Mouse (Mus musculus) hindbrain, embryonic 15.5 days (tissue): ENCODE results near the gene Xbp1. TPM values are rescaled to one million over a fixed set of nuclear protein-coding genes. Genes with fewer than 3 reads are reported as not detected.
A peak's percentile ranks its signal among the peaks of the same experiment; 100 is the strongest.
"Not testable (repeated sequence)": the region's sequence is repeated elsewhere in the genome, so short reads cannot be mapped to it uniquely, and the experiment has no call there.

Source experiments
- ATAC-seq: fragments of 200-750 bp; cut with Nextera tagmentation; 2 replicates; pipeline ENCODE4 v1.8.0; 2017; ENCODE audit warnings: low read depth, moderate number of reproducible peaks, moderate TSS enrichment; ENCODE audit not compliant: low FRiP score
- H3K27ac ChIP-seq: fragments of 300-500 bp; sonication (generic); replicated peaks from 2 replicates; pipeline ENCODE4 v1.5.1; 2015; ENCODE audit warnings: mild to moderate bottlenecking, inconsistent platforms
- H3K27me3 ChIP-seq: fragments of 300-500 bp; sonication (generic); 2 replicates; pipeline ENCODE4 v1.6.1; 2015; ENCODE audit warnings: control low read depth, inconsistent platforms
- H3K36me3 ChIP-seq: fragments of 300-500 bp; sonication (generic); 2 replicates; pipeline ENCODE4 v1.6.1; 2015; ENCODE audit warnings: control low read depth, inconsistent platforms
- H3K4me1 ChIP-seq: fragments of 300-500 bp; sonication (generic); replicated peaks from 2 replicates; pipeline ENCODE4 v1.6.1; 2015; ENCODE audit warnings: control low read depth, inconsistent platforms
- H3K4me2 ChIP-seq: fragments of 300-500 bp; sonication (generic); 2 replicates; pipeline ENCODE4 v1.6.1; 2015; ENCODE audit warnings: moderate library complexity, mild to moderate bottlenecking, inconsistent platforms
- H3K4me3 ChIP-seq: fragments of 300-500 bp; sonication (generic); 2 replicates; pipeline ENCODE4 v1.5.1; 2015; ENCODE audit warnings: mild to moderate bottlenecking, inconsistent platforms
- H3K9ac ChIP-seq: fragments of 300-500 bp; sonication (generic); 2 replicates; pipeline ENCODE4 v1.6.1; 2015; ENCODE audit warnings: inconsistent platforms
- H3K9me3 ChIP-seq: fragments of 300-500 bp; sonication (generic); 2 replicates; pipeline ENCODE4 v1.6.1; 2016; ENCODE audit warnings: control low read depth, inconsistent platforms
- WGBS: fragments of 180-500 bp; shearing (Covaris S2); methylation state at CpG from one replicate; pipeline ENCODE4 v1.1.7; 2015; 5-methylcytosine and 5-hydroxymethylcytosine counted together
- polyA plus RNA-seq: library from polyadenylated mRNA; unstranded; fragments of >200 nt; fragmentation: Nextera tagmentation; extraction: Ambion mirVana; gene quantifications from 2 replicates; pipeline ENCODE4 v1.2.1, GENCODE M21; 2015

The Xbp1 gene
- polyA plus RNA-seq, 1 experiment from 2014 or later, result 157 TPM

DNA sequence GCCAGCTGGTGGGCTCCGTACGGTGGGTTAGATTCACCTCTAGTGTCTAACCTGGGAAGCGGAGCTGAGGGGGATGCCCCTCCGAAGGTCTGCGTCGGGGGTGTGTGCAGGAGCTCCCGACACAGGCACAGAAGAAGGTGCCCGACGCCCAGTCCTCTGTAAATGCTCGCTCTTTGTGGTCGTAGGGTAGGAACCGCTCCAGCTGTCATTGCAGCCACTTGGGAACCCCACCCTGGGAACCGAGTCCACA lies 732 bp downstream of the Xbp1 start:
- H3K36me3 ChIP-seq, result peaks cover 34% of the 10 kb centered on the region
- WGBS, result under 1% methylated on average over 13 of the region's 13 CpGs
- peak; percentile 49 for ATAC-seq
- H3K4me1 ChIP-seq, result peaks cover 31% of the 10 kb centered on the region
- H3K4me3 ChIP-seq, result peak overlapping the region; percentile 94
- peak overlapping the region; percentile 99 for H3K9ac ChIP-seq
- no peaks in the 10 kb centered on the region for H3K9me3 ChIP-seq
- no peaks in the 10 kb centered on the region for H3K27me3 ChIP-seq
- peak overlapping the region; percentile 85 for H3K4me2 ChIP-seq
- H3K27ac ChIP-seq, result peak overlapping the region; percentile 96

DNA sequence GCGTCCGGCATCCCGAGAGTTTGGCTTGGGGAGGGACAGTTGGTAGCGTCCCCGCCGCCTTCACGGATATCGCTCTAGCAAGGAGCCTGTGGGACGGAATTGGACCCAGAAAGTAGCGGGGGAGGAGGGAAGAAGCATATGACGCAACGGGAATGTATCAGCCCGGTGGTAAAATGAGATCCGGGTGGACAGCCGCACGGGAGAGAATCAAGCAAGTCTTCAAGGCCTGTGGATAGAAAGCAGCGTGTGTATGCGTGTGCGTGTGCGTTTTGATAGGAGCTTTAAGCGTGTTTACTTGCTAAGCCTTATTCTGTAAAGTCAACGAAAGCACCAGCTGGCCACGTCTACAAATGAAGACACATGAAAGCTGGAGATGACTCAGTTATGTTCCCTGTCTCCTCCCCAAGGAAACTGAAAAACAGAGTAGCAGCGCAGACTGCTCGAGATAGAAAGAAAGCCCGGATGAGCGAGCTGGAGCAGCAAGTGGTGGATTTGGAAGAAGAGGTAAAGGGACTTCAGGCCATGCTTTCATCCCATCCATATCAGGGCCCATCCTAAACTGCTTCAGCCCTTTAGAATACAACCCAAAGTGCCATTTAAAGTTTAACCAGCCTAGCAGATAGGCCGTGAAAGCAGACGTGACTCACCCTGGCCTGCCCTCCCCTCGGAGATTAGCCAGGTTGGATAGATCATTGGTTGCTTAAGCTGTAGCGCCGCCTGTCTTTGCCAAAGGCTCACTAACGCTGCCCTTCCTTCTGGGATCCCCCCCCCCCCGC lies 1.2 kb downstream of the Xbp1 start:
- Histone ChIP-seq H3K4me2 (peak overlapping the region; percentile 85), H3K27ac (peak overlapping the region; percentile 96), H3K4me1 (peaks cover 31% of the 10 kb centered on the region), H3K36me3 (peaks cover 39% of the 10 kb centered on the region), H3K27me3 (no peaks in the 10 kb centered on the region), H3K4me3 (peak overlapping the region; percentile 94), H3K9me3 (no peaks in the 10 kb centered on the region), H3K9ac (peak overlapping the region; percentile 99)
- ATAC-seq, result peak; percentile 17; the same call in 1 of the 2 replicates
- WGBS, result under 1% methylated on average over 34 of the region's 34 CpGs

- WGBS, result 89% methylated on average over 11 of the region's 11 CpGs
- no peak for ATAC-seq
- H3K4me2 ChIP-seq, result peak overlapping the region; percentile 85
- H3K27me3 ChIP-seq, result no peaks in the 10 kb centered on the region
- no peak overlapping the region for H3K27ac ChIP-seq
- no peak overlapping the region for H3K4me3 ChIP-seq
- no peak overlapping the region for H3K9ac ChIP-seq
- no peaks in the 10 kb centered on the region for H3K9me3 ChIP-seq
- H3K4me1 ChIP-seq, result peaks cover 31% of the 10 kb centered on the region
- peaks cover 45% of the 10 kb centered on the region for H3K36me3 ChIP-seq
Observed at GRCm38 (mm10) chr11:5522798-5523415, 2.4 kb downstream of the Xbp1 start.

DNA sequence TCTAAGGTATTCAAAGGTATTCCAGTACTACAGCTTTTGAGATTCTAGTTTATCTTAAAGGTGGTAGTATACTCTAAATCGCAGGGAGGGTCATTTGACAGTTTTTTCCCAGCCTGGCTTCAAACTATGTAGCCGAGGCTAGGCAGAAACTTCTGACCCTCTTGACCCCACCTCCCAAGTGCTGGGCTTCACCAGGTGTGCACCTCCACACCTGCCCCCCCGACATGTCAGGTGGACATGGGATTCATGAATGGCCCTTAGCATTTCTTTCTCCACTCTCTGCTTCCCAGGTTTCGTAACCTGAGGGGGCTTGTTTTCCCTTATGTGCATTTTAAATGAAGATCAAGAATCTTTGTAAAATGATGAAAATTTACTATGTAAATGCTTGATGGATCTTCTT lies 5.0 kb downstream of the Xbp1 start:
- 93% methylated on average over 4 of the region's 4 CpGs for WGBS
- Histone ChIP-seq H3K9me3 (no peaks in the 10 kb centered on the region), H3K4me3 (no peak overlapping the region), H3K27me3 (no peaks in the 10 kb centered on the region), H3K27ac (no peak overlapping the region), H3K4me2 (no peak overlapping the region), H3K4me1 (peaks cover 27% of the 10 kb centered on the region), H3K36me3 (peaks cover 68% of the 10 kb centered on the region), H3K9ac (no peak overlapping the region)
- no peak for ATAC-seq

DNA sequence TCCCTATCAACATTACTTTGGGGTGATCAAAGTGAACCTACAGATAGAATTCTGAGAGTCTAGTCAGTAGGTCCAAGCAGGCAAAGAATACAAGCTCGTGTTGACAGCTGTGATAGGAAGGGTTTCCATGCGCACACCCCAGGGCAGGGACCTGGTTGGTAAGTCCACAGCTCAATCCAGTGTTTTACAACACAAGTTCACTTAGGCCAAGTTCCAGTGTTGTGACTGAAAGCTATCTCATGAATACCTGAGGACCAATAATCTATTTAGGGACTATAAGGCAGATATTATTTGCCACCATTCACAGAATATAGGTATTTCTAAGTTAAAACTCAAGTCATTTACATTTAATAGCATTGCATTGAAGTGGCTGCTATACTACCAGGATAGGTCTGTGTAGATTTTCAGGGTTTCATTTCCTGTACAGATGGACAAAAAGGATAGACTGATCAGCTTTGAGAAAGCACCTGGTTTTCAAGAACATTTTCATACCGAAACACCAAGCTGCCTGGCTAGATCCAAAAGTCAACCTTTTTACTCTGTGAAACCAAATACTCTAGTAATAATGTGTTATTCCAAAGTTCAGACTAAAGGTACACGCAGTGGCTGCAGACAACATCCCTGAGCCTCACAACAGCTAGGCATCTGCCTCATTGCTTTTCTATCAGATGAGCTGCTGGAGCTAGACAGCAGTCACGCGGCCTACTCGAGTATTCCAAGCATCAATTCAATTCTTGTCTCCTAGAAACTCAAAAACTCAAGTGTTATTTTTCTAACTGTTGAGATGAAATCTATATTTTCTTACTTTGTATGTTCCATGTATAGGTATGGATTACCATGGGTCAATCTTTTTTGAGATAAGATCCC lies 6.3 kb downstream of the Xbp1 start:
- Histone ChIP-seq H3K4me3 (no peak overlapping the region), H3K4me2 (no peak overlapping the region), H3K9ac (no peak overlapping the region), H3K36me3 (peaks cover 82% of the 10 kb centered on the region), H3K27ac (no peak overlapping the region), H3K27me3 (no peaks in the 10 kb centered on the region), H3K4me1 (peaks cover 26% of the 10 kb centered on the region), H3K9me3 (no peaks in the 10 kb centered on the region)
- 90% methylated on average over 7 of the region's 7 CpGs for WGBS
- ATAC-seq, result no peak

GRCm38 (mm10) chr11:5527865-5528523 lies 7.5 kb downstream of the Xbp1 start:
- WGBS, result 78% methylated on average over 5 of the region's 5 CpGs
- no peak overlapping the region for H3K27ac ChIP-seq
- no peaks in the 10 kb centered on the region for H3K27me3 ChIP-seq
- H3K4me2 ChIP-seq, result no peak overlapping the region
- no peak overlapping the region for H3K9ac ChIP-seq
- no peaks in the 10 kb centered on the region for H3K9me3 ChIP-seq
- no peak for ATAC-seq
- no peak overlapping the region for H3K4me3 ChIP-seq
- peaks cover 92% of the 10 kb centered on the region for H3K36me3 ChIP-seq
- peaks cover 14% of the 10 kb centered on the region for H3K4me1 ChIP-seq

GRCm38 (mm10) chr11:5528841-5529240 lies 8.4 kb downstream of the Xbp1 start:
- Histone ChIP-seq H3K27me3 (no peaks in the 10 kb centered on the region), H3K9me3 (no peaks in the 10 kb centered on the region), H3K4me1 (peaks cover 5% of the 10 kb centered on the region), H3K4me3 (no peak overlapping the region), H3K36me3 (peaks cover 91% of the 10 kb centered on the region), H3K9ac (no peak overlapping the region), H3K4me2 (no peak overlapping the region), H3K27ac (no peak overlapping the region)
- no peak for ATAC-seq
- 63% methylated on average over 5 of the region's 5 CpGs for WGBS

GRCm38 (mm10) chr11:5530172-5530571 lies 9.7 kb downstream of the Xbp1 start:
- no peak overlapping the region for H3K4me2 ChIP-seq
- H3K4me1 ChIP-seq, result no peaks in the 10 kb centered on the region
- H3K9me3 ChIP-seq, result no peaks in the 10 kb centered on the region
- H3K4me3 ChIP-seq, result no peak overlapping the region
- H3K9ac ChIP-seq, result no peak overlapping the region
- H3K36me3 ChIP-seq, result peaks cover 90% of the 10 kb centered on the region
- H3K27ac ChIP-seq, result no peak overlapping the region
- no peak for ATAC-seq
- WGBS, result 85% methylated on average over 5 of the region's 5 CpGs
- H3K27me3 ChIP-seq, result no peaks in the 10 kb centered on the region

GRCm38 (mm10) chr11:5530717-5531116 lies 10.3 kb downstream of the Xbp1 start:
- no peak for ATAC-seq
- Histone ChIP-seq H3K27me3 (no peaks in the 10 kb centered on the region), H3K9ac (no peak overlapping the region), H3K4me3 (no peak overlapping the region), H3K36me3 (peaks cover 85% of the 10 kb centered on the region), H3K9me3 (no peaks in the 10 kb centered on the region), H3K27ac (no peak overlapping the region), H3K4me1 (no peaks in the 10 kb centered on the region), H3K4me2 (no peak overlapping the region)
- WGBS, result 75% methylated on average over 6 of the region's 6 CpGs

DNA sequence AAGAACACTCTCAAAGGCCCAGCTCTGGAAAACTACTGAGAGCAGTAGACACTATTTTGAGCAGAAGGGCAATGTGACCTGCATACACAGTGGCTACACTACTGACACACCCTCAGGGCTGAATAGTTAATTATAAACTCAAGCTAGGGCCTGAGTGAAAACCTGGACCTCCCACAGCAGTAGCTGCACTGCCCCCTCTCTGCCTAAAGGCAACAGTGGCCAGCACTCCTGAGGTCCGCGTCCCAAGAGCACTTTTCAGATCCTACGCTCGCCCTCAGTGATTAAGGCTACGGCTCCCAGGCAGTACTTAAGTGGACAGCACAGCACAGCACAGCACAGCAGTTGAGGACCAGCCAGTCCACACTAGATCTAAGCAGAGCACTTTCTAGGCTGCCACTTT lies 12.6 kb downstream of the Xbp1 start:
- H3K9ac ChIP-seq, result no peak overlapping the region
- peaks cover 67% of the 10 kb centered on the region for H3K36me3 ChIP-seq
- no peak overlapping the region for H3K4me3 ChIP-seq
- H3K4me1 ChIP-seq, result no peaks in the 10 kb centered on the region
- ATAC-seq, result no peak
- no peak overlapping the region for H3K27ac ChIP-seq
- H3K9me3 ChIP-seq, result no peaks in the 10 kb centered on the region
- no peaks in the 10 kb centered on the region for H3K27me3 ChIP-seq
- no peak overlapping the region for H3K4me2 ChIP-seq
- 84% methylated on average over 5 of the region's 5 CpGs for WGBS

GRCm38 (mm10) chr11:5537454-5537853 lies 17.0 kb downstream of the Xbp1 start:
- not testable (repeated sequence) for ATAC-seq, H3K27me3 ChIP-seq
- 97% methylated on average over 3 of the region's 4 CpGs for WGBS

GRCm38 (mm10) chr11:5540331-5540730 lies 19.9 kb downstream of the Xbp1 start:
- H3K27me3 ChIP-seq, result no peaks in the 10 kb centered on the region
- H3K4me3 ChIP-seq, result peak overlapping the region; percentile 95
- H3K36me3 ChIP-seq, result 0 out of 2 replicates have a peak, but pooled peaks cover 2% of the 10 kb centered on the region
- no peak overlapping the region for H3K27ac ChIP-seq
- H3K4me1 ChIP-seq, result peaks cover 20% of the 10 kb centered on the region
- H3K9me3 ChIP-seq, result no peaks in the 10 kb centered on the region
- 55% methylated on average over 4 of the region's 4 CpGs for WGBS
- H3K4me2 ChIP-seq, result peak overlapping the region; percentile 75
- no peak for ATAC-seq
- H3K9ac ChIP-seq, result no peak overlapping the region

More at GRCm38 (mm10) chr11:5537454-5537853, 17.0 kb downstream of the Xbp1 start:
- Histone ChIP-seq H3K36me3 (peaks cover 28% of the 10 kb centered on the region), H3K4me1 (peaks cover 20% of the 10 kb centered on the region)
- H3K4me2 ChIP-seq, H3K9ac ChIP-seq, H3K27ac ChIP-seq, H3K4me3 ChIP-seq, H3K9me3 ChIP-seq: not testable (repeated sequence)
